Mouse (Mus musculus) hindlimb bud, embryonic 11.5 days (tissue): ENCODE results near the gene Gcc2.
"Not testable (repeated sequence)": the region's sequence is repeated elsewhere in the genome, so short reads cannot be mapped to it uniquely, and the experiment has no call there.

ENCODE experiments used
- DNase-seq: peaks from one replicate; pipeline ENCODE4 v3.0.0-alpha.2; 2012; ENCODE audit warnings: low read depth, low spot score; ENCODE audit errors: extremely low spot score

Gcc2 gene

DNA sequence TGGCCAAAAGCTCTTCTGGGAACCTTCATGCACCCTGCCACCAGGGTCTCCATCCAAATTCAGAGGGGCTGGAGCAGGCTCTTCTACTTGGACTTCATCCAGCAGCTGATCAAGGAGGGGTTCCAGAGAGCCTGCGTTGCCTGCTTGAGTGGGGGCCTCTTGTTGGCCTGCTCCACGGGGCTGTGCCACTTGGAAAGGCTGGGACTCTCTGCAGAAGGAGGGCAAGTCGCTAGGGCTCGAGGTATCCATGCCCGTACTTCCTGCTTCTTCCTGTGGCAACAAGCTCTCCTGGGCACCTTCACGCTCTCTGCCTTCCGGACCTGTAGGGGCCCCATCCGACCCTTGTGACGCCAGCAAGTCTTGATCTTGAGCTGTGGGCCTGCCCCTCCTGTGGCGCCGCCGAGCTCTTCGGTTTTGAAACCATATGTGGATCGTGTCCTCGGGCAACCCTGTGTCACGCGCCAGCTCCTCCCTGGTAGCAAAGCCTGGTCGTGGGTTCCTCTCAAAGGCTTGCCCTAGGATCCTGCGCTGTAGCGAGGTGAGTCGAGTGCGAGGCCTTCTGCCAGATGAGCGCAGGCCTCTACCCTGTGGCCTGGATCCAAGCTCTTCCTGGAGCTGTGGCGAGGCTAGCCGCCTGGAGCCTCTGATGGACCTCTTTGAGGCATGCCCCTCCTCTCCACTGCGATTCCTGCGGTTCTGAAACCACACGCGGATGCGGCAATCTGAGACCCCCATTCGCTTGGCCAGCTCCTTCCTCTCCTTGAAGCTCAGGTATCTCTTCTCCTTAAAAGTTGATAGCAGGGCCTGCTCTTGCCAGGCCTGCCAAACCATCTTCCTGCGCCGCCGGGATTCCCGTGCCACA, 23.3 kb upstream of the Gcc2 start:
- not testable (repeated sequence) for DNase-seq

DNA sequence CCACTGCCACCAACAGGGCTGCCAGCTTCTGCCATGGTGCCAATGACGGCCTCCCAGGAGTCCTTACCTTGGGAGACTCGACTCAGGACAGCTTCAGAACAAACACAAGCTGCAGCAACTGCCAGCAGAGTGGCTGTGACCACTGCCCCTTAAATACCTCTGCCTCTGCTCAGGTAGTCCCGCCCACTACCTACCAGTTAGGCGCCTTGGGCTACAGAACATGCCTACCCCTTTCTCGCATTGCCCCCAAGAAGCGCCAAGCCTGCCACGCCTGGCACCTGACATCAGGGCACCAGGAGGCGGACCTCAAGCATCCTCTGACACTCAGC, 22.7 kb upstream of the Gcc2 start, which contains the start of gene Duxf3:
TSS of gene Duxf3 (minus strand) at position 35 of the 329 bp plus-strand sequence.
- not testable (repeated sequence) for DNase-seq

DNA sequence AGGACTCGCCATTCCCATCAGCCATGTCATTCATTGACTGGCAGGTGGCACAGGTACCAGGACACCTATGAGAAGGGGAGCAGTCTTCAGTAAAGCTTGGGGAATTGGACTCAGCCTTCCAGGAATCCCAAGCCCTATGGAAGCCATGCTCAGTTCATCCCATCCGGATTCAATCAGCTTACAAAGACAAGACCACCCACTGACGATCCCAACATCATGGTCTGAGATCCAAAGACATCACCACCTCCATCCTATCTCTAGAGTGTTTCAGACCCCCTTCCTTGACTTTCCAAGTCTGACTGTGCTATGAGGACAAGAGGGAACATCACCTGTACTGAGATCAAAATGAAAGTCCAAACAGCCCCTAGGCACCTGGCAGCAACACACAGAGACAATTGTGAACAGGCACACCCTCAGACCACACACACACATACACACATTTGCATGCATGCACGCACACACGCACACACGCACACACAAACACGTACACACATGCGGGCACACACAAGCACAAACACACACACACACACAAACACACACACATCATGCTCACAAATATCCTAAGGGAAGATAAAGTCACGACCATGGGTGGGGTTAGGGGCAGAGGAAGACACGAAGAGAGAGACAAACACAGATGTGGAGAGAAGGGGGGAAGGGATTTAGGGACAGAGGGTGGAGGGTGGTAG, 22.1 kb upstream of the Gcc2 start:
- not testable (repeated sequence) for DNase-seq

DNA sequence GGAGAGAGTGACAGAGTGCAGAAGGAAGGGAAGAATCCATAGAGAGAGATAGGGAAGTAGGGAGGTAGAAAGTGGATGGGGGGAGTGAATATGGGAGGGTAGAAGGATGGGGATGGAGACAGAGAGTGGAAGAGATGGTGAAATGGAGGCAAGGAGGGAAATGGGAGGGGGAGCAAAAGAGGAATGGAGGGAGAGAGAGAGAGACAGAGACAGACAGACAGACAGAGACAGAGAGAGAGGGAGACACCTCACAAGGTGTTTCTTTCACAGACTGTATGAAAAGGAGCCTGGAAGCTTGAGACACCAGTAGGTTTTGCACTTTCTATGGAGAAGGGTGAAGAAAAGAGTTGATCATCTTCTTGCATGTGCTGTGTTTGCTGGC, 21.6 kb upstream of the Gcc2 start:
- DNase-seq: not testable (repeated sequence)

GRCm38 (mm10) chr10:58234985-58235384, 20.3 kb upstream of the Gcc2 start:
- DNase-seq: not testable (repeated sequence)

DNA sequence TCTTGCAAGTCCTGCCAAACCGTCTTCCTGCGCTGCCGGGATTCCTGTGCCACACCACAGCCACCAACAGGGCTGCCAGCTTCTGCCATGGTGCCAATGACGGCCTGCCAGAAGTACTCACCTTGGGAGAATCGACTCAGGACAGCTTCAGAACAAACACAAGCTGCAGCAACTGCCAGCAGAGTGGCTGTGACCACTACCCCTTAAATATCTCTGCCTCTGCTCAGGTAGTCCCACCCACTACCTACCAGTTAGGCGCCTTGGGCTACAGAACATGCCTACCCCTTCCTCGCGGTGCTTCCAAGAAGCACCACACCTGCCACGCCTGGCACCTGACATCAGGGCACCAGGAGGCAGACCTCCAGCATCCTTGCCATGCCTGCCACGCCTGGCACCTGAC, 18.7 kb upstream of the Gcc2 start, which contains the start of gene Gm4981:
TSS of gene Gm4981 (minus strand) at position 89 of the 400 bp plus-strand sequence.
- no peak for DNase-seq

GRCm38 (mm10) chr10:58238984-58239740, 16.1 kb upstream of the Gcc2 start:
- not testable (repeated sequence) for DNase-seq

- no peak for DNase-seq
Observed at GRCm38 (mm10) chr10:58249535-58249934, 5.8 kb upstream of the Gcc2 start.

DNA sequence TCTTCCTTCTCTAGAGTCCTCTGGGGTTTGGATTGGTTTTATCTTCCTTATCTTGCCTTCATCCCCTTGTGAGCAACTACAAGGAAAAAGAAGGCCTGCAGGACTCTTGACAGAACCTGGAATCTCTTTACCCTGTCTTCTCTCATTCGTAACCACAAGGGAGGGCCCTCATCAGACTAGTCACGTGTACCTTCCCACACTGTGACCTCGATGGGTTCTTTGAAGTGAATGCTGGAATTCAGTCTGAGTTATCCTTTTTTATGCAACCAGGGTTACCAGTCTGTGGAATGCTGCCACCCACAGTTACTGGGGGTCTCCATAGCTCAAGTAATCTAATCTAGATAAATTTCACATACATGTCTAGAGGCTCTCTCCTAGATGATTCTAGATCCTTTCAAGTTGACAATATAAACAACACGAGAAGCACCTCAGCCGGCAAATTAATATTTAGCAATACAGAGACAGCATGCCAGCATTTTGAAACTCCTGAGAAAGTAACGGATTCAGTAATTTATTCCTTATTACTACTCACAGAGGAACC, 592 bp upstream of the Gcc2 start:
- no peak for DNase-seq

DNA sequence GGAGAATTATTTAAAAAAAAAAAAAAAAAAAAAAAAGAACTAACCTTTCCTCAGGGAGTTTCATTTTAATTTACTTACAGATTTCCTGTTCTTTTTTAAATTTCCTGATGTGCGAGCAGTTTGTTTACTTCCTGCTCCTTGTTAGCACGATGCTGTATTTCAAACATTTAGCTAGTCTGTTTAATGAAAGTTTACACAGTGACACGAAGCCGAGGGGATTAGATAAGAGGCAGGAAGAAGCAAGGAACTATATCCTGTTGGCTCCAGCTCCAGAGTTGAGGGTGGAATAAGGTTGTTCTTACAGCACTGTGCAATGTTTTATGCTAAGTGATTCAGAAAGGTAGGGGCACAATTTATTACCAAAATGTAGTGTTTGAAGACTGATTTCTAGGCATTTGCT, 657 bp downstream of the Gcc2 start:
- DNase-seq: no peak

DNA sequence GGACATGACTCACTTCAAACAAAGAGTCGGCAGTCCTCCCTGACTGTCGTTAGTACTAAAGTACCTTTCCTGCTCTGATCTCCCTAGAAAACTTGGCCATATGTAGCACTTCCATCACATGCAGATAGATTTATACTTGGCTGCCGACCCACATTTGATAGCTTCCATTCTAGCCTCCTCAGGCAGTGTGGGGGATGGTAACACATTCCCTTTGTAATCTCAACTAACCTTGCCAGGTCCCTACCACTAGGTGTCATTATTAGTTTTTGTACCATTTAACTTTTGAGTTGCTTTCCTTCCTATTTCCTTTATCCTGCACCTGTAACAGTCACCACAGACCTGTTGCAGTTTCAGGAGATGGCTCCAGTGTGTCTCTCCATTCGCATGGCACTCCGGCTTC, 3.2 kb downstream of the Gcc2 start:
- no peak for DNase-seq

GRCm38 (mm10) chr10:58282238-58282637, 26.9 kb downstream of the Gcc2 start:
- DNase-seq: no peak

DNA sequence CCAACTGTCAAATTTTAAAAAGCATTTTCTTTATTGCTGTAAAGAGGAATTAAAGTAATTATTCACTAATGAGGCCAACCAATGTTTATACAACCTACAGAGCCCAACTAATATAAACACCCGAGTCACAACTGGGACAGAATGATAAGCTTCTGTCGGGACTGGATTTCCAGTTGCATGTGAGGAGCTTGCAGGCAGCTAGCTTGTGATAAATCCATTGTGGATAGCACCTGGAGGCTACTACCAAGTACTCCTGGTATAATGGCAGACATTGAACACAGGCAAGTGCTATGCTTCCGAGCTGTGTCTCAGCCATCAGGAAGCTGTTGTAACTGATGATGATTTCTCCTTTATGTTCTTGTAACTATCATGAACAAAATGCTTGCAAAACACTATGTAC, 35.4 kb downstream of the Gcc2 start:
- DNase-seq: no peak

- no peak for DNase-seq
Observed at GRCm38 (mm10) chr10:58294246-58294645, 38.9 kb downstream of the Gcc2 start.

DNA sequence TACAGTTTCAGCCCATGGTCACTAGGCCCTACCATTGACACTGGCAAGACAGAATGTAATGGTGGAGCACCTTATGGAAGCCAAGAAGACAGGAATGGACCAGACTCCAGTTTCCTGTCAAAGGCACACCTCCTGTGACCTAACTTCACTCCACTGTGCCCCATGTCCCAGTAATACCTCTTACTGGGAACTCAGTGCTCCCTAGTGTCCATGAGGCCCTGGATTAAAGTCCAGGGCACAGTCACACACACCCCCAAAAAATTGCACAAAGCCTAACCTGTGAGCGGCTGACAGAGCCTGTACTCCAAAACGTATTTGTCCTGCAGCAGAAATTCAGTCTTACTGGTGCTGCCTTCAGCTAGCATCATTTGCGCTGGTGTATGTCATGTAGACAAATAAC, 40.3 kb downstream of the Gcc2 start:
- no peak for DNase-seq

- DNase-seq: no peak
Observed at GRCm38 (mm10) chr10:58304996-58305395, 49.7 kb downstream of the Gcc2 start.

GRCm38 (mm10) chr10:58306897-58307296, 51.6 kb downstream of the Gcc2 start:
- no peak for DNase-seq

DNA sequence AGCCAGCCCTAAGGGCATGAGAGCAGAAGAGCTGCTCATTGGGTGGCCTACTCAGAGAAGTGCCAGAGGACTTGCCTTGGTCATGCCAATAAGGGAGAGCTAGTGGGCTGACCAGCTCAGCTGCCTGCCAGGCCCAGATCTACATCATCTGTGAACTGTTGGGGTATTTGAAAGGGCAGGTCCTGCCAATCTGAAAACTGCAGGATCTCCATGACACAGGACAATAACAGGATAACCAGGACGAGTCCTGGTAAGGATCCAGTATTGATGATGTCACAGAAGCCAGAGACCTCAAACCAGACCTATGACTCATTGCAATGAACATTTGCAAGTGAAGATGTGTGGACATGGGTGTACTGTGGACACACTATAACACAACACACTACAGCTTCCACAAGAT, 55.5 kb downstream of the Gcc2 start:
- no peak for DNase-seq

DNA sequence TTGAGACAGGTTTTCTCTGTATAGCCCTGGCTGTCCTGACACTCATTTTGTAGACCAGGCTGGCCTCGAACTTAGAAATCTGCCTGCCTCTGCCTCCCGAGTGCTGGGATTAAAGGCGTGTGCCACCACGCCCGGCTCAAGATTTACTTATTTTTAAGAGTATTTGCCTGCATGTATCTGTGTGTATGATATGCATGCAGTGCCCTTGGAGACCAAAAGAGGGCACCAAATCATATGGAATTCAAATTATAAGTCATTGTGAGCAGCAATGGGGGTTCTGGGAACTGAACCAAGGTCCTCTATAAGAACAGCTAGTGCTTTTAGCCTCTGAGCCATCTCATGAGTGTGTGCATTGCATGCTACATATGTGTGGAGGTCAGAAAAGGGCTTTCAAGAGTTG, 57.6 kb downstream of the Gcc2 start:
- DNase-seq: no peak

DNA sequence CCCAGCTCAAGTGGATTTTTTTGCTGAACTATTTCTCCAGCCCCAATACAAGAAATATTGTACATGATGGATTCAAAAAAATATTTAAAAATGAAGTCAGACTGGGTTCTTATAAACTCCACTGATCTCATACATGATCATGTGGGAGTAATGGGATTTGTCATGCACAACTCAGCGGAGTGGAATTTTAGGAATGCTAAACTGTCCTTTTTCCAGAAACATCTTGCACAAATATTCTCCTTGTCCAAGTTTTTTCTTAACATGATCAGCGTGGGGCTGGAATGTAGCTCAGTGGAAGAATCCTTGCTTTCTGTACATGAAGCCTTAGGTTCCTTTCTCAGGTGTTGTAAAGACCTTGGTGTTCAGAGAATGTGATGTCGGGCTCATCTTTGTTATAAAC, 65.6 kb downstream of the Gcc2 start:
- DNase-seq: no peak

- DNase-seq: no peak
Observed at GRCm38 (mm10) chr10:58322361-58323027, 67.2 kb downstream of the Gcc2 start.
